Comparison of ENCODE assay signal across 7 mouse cellular contexts in the genomic region with DNA sequence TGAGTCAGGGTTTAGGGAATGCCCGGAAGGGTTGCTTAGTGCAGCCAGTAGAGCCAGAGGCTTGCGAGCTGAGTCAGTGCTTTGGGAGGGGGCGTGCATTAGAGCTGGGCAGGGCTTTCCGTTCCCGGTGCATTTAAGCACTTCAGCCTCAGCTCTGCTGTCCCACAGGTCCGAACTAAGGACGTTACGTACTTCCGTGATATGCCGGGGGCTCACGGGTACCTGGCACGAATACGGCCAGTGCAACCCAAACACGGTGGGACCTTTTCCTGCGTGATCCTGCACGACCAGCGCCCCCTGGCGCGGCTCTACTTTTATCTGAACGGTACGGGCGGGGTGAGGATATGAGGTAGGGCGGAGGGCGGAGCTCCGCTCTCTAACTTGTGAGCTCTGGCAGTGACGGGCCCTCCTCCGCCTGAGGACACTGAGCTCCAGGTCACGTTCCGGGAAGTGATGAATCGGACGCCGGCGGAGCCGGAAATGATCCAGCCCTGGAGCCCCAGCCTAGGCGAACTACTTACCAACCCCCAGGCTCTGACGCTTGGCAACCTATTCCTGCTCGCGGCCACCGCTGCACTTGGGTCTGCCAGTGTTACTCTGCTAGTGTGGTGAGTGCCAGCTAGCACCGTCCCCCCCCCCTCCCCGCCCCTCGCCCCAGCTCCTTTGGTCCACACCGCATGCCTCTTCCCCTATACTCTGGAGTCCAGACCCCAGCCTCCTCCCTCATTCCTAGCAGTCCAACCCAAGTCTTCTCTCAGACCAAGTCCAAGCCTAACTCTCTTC. TPM values are rescaled to one million over a fixed set of nuclear protein-coding genes. Genes with fewer than 3 reads are reported as not detected.
DNase-seq lines count a peak whose midpoint lies in the region; ATAC-seq and TF ChIP-seq lines count a peak whose summit lies in the region.

No protein-coding gene starts in this region.

- peak; percentile 98 for DNase-seq in adrenal gland, adult 8-10 months
- peak; percentile 90 for DNase-seq in embryo, embryonic 9.5 days (ENCODE audit: extremely low spot score)
- DNase-seq in gastrocnemius, postnatal 4 days (ENCODE audit: low spot score in 2 of 2): peak; percentile 83 to 94
- peak; percentile 95 for DNase-seq in left cerebral cortex, postnatal 4 days

- H3K4me2 ChIP-seq in intestine, postnatal 0 days (replicated peaks; ENCODE audit: low read depth): peak overlapping the region; percentile 71
- H3K4me2 ChIP-seq in midbrain, embryonic 12.5 days (replicated peaks): peak overlapping the region; percentile 66

- H3K27me3 ChIP-seq in intestine, postnatal 0 days (replicated peaks; ENCODE audit: control insufficient read depth, insufficient read depth, low read length): no peaks in the 10 kb centered on the region
- no peaks in the 10 kb centered on the region for H3K27me3 ChIP-seq in midbrain, embryonic 12.5 days
- H3K27me3 ChIP-seq in small intestine, adult 2 months (ENCODE audit: control insufficient read depth, insufficient read depth, low read length): no peaks in the 10 kb centered on the region

- H3K4me3 ChIP-seq in intestine, postnatal 0 days (ENCODE audit: low read depth, low read length): peak overlapping the region; percentile 53
- peak overlapping the region; percentile 51 for H3K4me3 ChIP-seq in midbrain, embryonic 12.5 days
- H3K4me3 ChIP-seq in small intestine, adult 2 months (ENCODE audit: low read depth, low read length): peak overlapping the region; percentile 71

- H3K27ac ChIP-seq in intestine, postnatal 0 days (ENCODE audit: low read depth, low read length): peak overlapping the region; percentile 91
- peak overlapping the region; percentile 83 for H3K27ac ChIP-seq in midbrain, embryonic 12.5 days (replicated peaks)
- peak overlapping the region; percentile 62 for H3K27ac ChIP-seq in small intestine, adult 2 months (ENCODE audit: insufficient read depth, low read depth, low read length)

- peak; percentile 82 for TF ChIP-seq POLR2A in small intestine, adult 2 months (IDR thresholded peaks at IDR 0.05; ENCODE audit: low read depth, low read length)

- H3K36me3 ChIP-seq in intestine, postnatal 0 days (ENCODE audit: control insufficient read depth, insufficient read depth): peaks cover 6% of the 10 kb centered on the region
- peaks cover 43% of the 10 kb centered on the region for H3K36me3 ChIP-seq in midbrain, embryonic 12.5 days
- H3K36me3 ChIP-seq in small intestine, adult 2 months (ENCODE audit: control insufficient read depth, insufficient read depth, low read length): no peaks in the 10 kb centered on the region

- TF ChIP-seq CTCF in intestine, postnatal 0 days (IDR thresholded peaks at IDR 0.05; ENCODE audit: low read depth): peak; percentile 92
- TF ChIP-seq CTCF in small intestine, adult 2 months (IDR thresholded peaks at IDR 0.05; ENCODE audit: extremely low read depth, insufficient read length, insufficient replicate concordance, low read depth, low read length): peak; percentile 86; the same call in 1 of the 2 replicates

- under 1% methylated on average over 43 of the region's 43 CpGs for WGBS in intestine, postnatal 0 days
- WGBS in midbrain, embryonic 12.5 days: under 1% methylated on average over 41 of the region's 43 CpGs
- 1% methylated on average over 43 of the region's 43 CpGs for WGBS in small intestine, adult 2 months

- ATAC-seq in intestine, postnatal 0 days: peak; percentile 100
- peak; percentile 97 for ATAC-seq in midbrain, embryonic 12.5 days (ENCODE audit: low FRiP score, low read depth)

- H3K9me3 ChIP-seq in intestine, postnatal 0 days (ENCODE audit: control insufficient read depth): no peaks in the 10 kb centered on the region
- H3K9me3 ChIP-seq in midbrain, embryonic 12.5 days: no peaks in the 10 kb centered on the region

- intact Hi-C loops in left cerebral cortex, postnatal 4 days (cut with DNase I): no loop called here

- H3K9ac ChIP-seq in intestine, postnatal 0 days (ENCODE audit: low read depth, low read length): peak overlapping the region; percentile 50
- H3K9ac ChIP-seq in midbrain, embryonic 12.5 days (replicated peaks): peak overlapping the region; percentile 62

- no peaks in the 10 kb centered on the region; the same call in 1 of the 2 replicates for H3K4me1 ChIP-seq in intestine, postnatal 0 days (replicated peaks; ENCODE audit: control insufficient read depth, insufficient read depth, low read length)
- H3K4me1 ChIP-seq in midbrain, embryonic 12.5 days: peaks cover 50% of the 10 kb centered on the region
- no peaks in the 10 kb centered on the region for H3K4me1 ChIP-seq in small intestine, adult 2 months (ENCODE audit: control insufficient read depth, insufficient read depth, insufficient read length, low read length)

RNA-seq across cellular contexts. Expression of a gene that starts 11.2 kb away (rescaled TPM):
- total RNA-seq in adrenal gland, adult 8-10 months (2022): 100 to 1,000 TPM in 2 of 4 experiments, 10 to 100 TPM in 2; 43.9 to 173 (median 91.6) TPM
- 10 to 100 TPM; 37.3 to 49.3 TPM for total RNA-seq in gastrocnemius, postnatal 4 days (2021)
- polyA plus RNA-seq in intestine, postnatal 0 days (2015; fragmentation: Nextera tagmentation; extraction: Ambion mirVana): 4.3 and 5.0 TPM in 2 replicates
- total RNA-seq in left cerebral cortex, postnatal 4 days (2021): 10 to 100 TPM; 87.5 to 99.7 TPM
- 48.0 and 48.4 TPM in 2 replicates for polyA plus RNA-seq in midbrain, embryonic 12.5 days (2016; fragmentation: Nextera tagmentation; extraction: Ambion mirVana)
- polyA plus RNA-seq in small intestine, adult 2 months (2012; rRNA removed): 4.2 and 4.3 TPM in 2 replicates

RNA-seq across cellular contexts. Expression of a gene that starts 16.9 kb away (rescaled TPM):
- under 1 TPM in 2 of 4 experiments, not detected in 2; 0.23 to 0.24 TPM for total RNA-seq in adrenal gland, adult 8-10 months (2022)
- total RNA-seq in gastrocnemius, postnatal 4 days (2021): under 1 TPM; 0.18 to 0.69 TPM
- polyA plus RNA-seq in intestine, postnatal 0 days (2015; fragmentation: Nextera tagmentation; extraction: Ambion mirVana): 0.65 and 0.66 TPM in 2 replicates
- total RNA-seq in left cerebral cortex, postnatal 4 days (2021): under 1 TPM in 1 of 2 experiments, not detected in 1; 0.20 TPM
- 1.1 and 1.2 TPM in 2 replicates for polyA plus RNA-seq in midbrain, embryonic 12.5 days (2016; fragmentation: Nextera tagmentation; extraction: Ambion mirVana)
- 0.16 and 0.29 TPM in 2 replicates for polyA plus RNA-seq in small intestine, adult 2 months (2012; rRNA removed)

RNA-seq across cellular contexts. Expression of a gene that starts 45.6 kb away (rescaled TPM):
- under 1 TPM in 1 of 4 experiments, not detected in 3; 0.17 TPM for total RNA-seq in adrenal gland, adult 8-10 months (2022)
- total RNA-seq in gastrocnemius, postnatal 4 days (2021): under 1 TPM; 0.20 to 0.26 TPM
- 0.26 and 0.37 TPM in 2 replicates for polyA plus RNA-seq in intestine, postnatal 0 days (2015; fragmentation: Nextera tagmentation; extraction: Ambion mirVana)
- under 1 TPM; 0.26 to 0.28 TPM for total RNA-seq in left cerebral cortex, postnatal 4 days (2021)
- not detected in 2 replicates for polyA plus RNA-seq in midbrain, embryonic 12.5 days (2016; fragmentation: Nextera tagmentation; extraction: Ambion mirVana)
- 0.09 and 0.11 TPM in 2 replicates for polyA plus RNA-seq in small intestine, adult 2 months (2012; rRNA removed)

RNA-seq across cellular contexts. Expression of a gene that starts 49.5 kb away (rescaled TPM):
- under 1 TPM in 1 of 4 experiments, not detected in 3; 0.56 TPM for total RNA-seq in adrenal gland, adult 8-10 months (2022)
- under 1 TPM in 1 of 2 experiments, not detected in 1; 0.98 TPM for total RNA-seq in gastrocnemius, postnatal 4 days (2021)
- polyA plus RNA-seq in intestine, postnatal 0 days (2015; fragmentation: Nextera tagmentation; extraction: Ambion mirVana): 0.17 TPM in 1 of 2 replicates, not detected in the other
- under 1 TPM in 1 of 2 experiments, not detected in 1; 0.40 TPM for total RNA-seq in left cerebral cortex, postnatal 4 days (2021)
- not detected in 2 replicates for polyA plus RNA-seq in midbrain, embryonic 12.5 days (2016; fragmentation: Nextera tagmentation; extraction: Ambion mirVana)
- polyA plus RNA-seq in small intestine, adult 2 months (2012; rRNA removed): 0.19 TPM in 1 of 2 replicates, not detected in the other

RNA-seq across cellular contexts. Expression of a gene that starts 49.5 kb away (rescaled TPM):
- not detected for total RNA-seq in adrenal gland, adult 8-10 months (2022)
- not detected for total RNA-seq in gastrocnemius, postnatal 4 days (2021)
- polyA plus RNA-seq in intestine, postnatal 0 days (2015; fragmentation: Nextera tagmentation; extraction: Ambion mirVana): not detected in 2 replicates
- not detected for total RNA-seq in left cerebral cortex, postnatal 4 days (2021)
- polyA plus RNA-seq in midbrain, embryonic 12.5 days (2016; fragmentation: Nextera tagmentation; extraction: Ambion mirVana): not detected in 2 replicates
- not detected in 2 replicates for polyA plus RNA-seq in small intestine, adult 2 months (2012; rRNA removed)

Comparison
In these comparisons a context has a peak if more than half of its experiments do, and no peak if none do; other contexts are left out.
1. Peak in every context shown above with its lines: DNase-seq, ATAC-seq, H3K4me3 ChIP-seq and H3K27ac ChIP-seq.